Mouse (Mus musculus) heart, postnatal 14 days (tissue): ENCODE results near the gene Isl2. TPM values are rescaled to one million over a fixed set of nuclear protein-coding genes. Genes with fewer than 3 reads are reported as not detected.

ENCODE experiments used
- DNase-seq, 2 experiments: peaks; one replicate each; pipeline ENCODE4 v3.0.0; 2021 to 2022
- intact Hi-C: fragments of 180-260 bp; cut with DNase I; formaldehyde crosslinking; loops from one replicate; pipeline ENCODE4 v1.15.1; 2025
- long read RNA-seq, 2 experiments: library from polyadenylated mRNA; stranded (forward); transcript quantifications; one replicate each; pipeline ENCODE4 v2.0.0; 2021
- total RNA-seq, 2 experiments: library from RNA; stranded (reverse); gene quantifications; 2 replicates each; pipeline ENCODE4 v1.2.3; 2021

The Isl2 gene
- total RNA-seq, result under 1 TPM in 1 of 2 experiments, not detected in 1; 0.15 TPM
- long read RNA-seq, experiment 1, result 0 reads
- long read RNA-seq, experiment 2, result 0 reads

DNA sequence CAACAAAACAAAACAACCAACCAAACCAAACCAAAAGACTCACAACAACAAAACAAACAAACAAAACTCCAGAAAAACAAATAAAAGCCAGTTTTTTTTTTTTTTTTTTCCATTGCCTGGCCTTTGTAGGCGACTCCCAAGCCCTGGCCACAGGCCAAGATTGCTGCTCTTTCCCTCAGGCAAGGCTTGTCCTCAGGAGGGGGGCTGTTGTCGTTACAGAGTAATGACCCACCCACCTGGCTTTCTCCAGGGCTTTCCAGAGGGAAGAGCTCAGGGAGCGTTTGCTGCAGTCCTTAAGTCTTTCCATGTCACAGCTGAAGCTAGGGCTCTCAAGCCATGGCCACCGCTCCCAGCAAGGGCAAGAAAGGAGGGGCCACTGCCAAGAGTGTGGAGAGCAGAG lies at the start of gene Isl2:
Gene Isl2, plus strand, starts transcription at position 296 of the 400 bp plus-strand sequence.
- intact Hi-C loops, result loop anchor here (5.0 kb wide), 1 partner anchor 71 kb away; no protein-coding TSS in a partner anchor
- peak; percentile 17 to 20 for DNase-seq

DNA sequence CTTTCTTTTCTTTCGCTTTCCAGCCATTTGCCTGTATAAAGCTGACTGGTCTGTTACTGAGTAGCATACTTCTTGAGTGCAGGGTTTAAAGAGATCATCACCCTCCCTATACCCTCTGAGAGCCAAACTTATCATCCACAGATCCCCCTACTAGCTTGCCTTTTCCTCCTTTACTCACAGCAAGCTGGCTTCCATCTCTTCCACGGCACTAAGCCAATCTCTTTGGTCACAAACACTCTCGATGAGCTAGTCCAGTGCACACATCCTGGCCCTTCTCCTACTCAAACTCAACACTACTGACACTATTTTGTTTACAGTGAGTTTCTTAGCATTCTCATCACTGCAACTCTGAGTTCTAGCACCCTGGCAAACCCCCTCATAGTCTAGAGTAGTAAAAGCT lies 30.6 kb upstream of the Isl2 start:
- peak; percentile 49 to 74 for DNase-seq
- intact Hi-C loops, result no loop called here

DNA sequence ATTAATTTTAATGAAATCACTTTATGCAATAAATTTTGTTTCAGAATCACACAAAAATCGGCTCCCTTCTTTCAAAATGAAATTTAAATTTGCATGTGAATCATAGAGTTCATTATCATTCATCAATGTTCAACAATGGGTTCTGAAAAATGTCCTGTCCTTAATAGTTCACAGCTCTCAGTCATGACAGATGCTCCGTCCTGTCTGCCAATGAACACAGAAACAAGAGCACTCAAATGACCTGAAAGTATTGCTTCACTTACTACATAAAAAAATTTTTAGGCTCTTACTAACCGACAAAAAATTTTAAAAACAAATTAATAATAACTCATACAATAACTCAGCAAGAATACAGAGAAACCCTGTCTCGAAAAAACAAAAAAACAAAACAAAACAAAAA lies 29.8 kb upstream of the Isl2 start:
- intact Hi-C loops, result no loop called here
- DNase-seq, result no peak

DNA sequence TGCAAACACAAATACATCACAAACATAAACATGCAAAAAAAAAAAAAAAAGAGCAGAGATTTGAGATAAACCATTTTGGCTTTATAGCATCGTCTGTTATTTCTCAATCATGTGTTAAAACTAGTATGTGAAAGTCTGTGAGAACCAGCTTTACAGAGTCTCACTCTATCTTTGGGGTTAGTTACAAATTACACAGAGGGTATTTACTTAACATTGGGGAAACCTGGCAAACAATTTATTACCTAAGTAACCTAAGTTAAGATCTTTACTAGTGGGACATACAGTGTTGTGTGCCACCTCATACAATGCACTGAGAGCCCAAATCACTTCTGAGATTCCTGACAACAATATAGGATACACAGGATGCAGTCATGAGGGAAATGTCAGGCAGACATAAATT lies 28.7 kb upstream of the Isl2 start:
- no peak for DNase-seq
- intact Hi-C loops, result loop anchor here (5.0 kb wide), 1 partner anchor 38 kb away; no protein-coding TSS in a partner anchor

DNA sequence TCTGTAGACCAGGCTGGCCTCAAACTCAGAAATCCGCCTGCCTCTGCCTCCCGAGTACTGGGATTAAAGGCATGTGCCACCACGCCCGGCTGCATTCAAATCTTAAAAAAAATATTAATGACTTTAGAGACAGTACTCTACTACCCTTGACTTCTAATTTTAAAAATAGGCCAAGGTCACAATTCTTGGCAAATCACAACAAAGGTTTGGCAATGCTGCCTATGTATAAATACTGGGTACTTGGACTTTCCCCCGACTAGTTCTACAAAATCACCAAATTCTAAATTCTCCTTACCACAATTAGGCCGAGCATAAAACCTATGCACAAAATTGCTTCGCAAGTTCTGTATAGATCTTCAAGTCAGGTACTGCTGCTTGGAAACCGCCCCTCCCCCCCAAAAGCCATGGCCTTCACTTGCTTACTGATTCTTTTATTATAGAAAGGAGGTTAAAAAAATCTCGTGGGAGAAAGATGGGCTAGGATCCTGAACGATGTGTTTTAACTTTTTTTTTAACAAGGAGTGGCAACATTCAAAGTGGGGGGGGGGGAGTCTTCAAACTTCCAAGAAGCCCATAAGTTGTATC lies 27.7 kb upstream of the Isl2 start:
- DNase-seq, result peak in 1 of 2 experiments; percentile 23

DNA sequence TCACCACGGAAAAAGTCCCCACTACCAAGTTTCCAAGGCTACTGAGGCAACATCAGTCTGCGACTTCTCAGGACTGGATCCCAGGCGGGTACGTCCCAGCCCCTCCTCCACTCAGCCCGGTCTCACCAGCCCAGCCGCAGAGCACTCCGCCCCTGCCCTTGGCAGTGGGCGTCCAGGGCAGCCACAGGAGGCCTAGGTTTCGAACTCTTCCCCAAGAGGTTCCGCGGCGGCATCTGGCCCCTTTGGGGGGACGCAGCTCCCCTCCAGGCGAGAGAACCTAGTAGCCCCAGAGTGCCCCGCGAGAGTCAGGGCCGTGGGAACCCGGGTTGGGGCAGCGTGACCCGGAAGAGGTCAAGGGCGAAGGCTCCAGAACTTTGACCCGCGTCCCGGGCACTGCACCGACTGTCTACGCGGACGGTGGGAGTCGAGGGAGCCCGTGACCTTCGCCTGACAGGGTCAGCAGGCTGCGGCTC lies 26.9 kb upstream of the Isl2 start:
- DNase-seq, result peak in 1 of 2 experiments; percentile 66
- intact Hi-C loops, result loop anchor here (5.0 kb wide), 1 partner anchor 36 kb away; no protein-coding TSS in a partner anchor

More for the DNA sequence above, 27.7 kb upstream of the Isl2 start:
- intact Hi-C loops, result loop anchor here (5.0 kb wide), 1 partner anchor 37 kb away; no protein-coding TSS in a partner anchor

DNA sequence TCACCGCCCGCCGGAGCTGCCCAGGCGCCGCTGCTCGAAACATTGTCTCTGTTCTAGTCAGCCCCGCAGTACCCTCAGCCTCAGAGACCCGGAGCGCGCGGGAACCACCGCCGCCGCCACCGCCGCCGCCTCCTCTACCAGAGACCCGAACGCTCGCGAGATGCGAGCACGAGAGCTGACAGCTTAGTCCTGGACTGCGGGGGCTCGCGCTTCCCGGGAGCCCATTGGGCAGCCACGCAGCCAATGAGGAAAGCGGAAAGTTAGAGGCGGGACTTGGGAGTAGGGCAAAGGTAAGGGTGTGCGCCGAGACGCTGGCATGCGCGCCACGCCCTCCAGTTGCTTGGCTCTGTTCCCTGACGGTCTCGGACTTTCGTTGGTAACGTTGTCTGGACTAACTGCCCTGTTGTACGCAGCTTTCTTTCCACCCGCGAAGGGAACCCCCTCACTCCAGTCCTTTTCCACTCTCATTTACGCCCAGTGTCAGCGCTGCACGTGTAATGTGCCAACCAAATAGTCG lies 26.4 kb upstream of the Isl2 start, which contains the start of gene Etfa:
Gene Etfa, minus strand, starts transcription at position 217 of the 517 bp plus-strand sequence.
- DNase-seq, result peak; percentile 95 to 97
- intact Hi-C loops, result loop anchor here (5.0 kb wide), 1 partner anchor 35 kb away; no protein-coding TSS in a partner anchor

DNA sequence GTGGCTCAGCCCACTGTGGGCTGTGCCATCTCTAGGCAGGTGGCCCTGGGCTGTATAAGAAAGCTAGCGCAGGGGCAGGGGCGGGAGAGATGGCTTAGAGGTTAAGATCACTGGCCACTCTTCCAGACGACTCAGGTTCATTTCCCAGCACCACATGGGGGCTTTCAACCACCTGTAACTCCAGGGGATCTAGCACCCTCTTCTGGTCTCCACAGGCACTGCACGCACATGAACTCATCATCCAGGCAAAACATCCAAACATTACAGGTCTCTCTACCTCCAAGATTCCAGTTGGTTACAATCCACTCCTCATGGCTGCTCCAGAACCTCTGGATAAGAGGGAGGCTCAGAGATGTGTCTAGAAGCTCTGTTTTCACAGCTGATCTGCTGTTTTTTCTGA lies 12.8 kb upstream of the Isl2 start:
- intact Hi-C loops, result no loop called here
- DNase-seq, result no peak

DNA sequence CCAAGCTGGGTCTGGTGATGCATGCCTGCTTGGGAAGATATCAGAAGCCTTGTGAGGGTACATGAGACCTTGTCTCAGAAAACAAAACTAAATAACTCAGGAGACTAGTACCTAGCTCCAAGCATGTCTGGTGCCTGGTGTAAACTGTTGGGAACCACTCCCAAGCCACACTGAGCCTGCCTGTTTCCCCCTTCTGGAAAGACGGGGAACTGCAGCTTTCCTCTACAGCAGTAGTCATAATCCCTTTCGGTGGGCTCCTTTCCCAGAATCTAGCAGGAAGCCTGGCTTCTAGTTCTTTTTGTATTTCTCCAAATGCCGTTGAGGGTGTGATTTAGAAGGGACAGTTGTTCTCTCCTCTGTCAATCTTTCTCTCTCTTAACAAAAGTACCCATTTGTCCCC lies 2.6 kb upstream of the Isl2 start:
- intact Hi-C loops, result loop anchor here (2.0 to 5.0 kb wide), 2 partner anchors 69 to 107 kb away; no protein-coding TSS in a partner anchor
- DNase-seq, result peak; percentile 61 to 81

DNA sequence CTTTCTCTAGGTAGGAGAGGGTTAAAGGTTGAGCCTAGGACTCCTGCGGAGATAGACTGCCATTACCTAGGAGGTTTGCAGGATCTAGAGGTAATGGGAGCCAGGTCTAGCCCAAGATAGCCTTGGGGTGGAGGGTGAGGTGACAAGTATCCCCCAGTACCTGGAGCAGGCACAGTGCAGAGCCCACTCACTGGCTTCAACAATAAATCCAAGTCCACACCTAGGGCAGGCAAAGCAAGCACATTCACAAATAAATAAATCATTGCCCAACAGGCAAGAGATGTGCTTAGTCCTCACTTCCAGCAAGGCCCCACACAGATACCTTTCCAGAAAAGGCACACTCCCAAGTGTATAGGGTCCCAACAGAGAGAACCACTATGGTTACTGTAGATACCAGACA lies 534 bp downstream of the Isl2 start:
- no peak for DNase-seq
- intact Hi-C loops, result loop anchor here (1.0 to 5.0 kb wide), 2 partner anchors 9 to 72 kb away; no protein-coding TSS in a partner anchor

DNA sequence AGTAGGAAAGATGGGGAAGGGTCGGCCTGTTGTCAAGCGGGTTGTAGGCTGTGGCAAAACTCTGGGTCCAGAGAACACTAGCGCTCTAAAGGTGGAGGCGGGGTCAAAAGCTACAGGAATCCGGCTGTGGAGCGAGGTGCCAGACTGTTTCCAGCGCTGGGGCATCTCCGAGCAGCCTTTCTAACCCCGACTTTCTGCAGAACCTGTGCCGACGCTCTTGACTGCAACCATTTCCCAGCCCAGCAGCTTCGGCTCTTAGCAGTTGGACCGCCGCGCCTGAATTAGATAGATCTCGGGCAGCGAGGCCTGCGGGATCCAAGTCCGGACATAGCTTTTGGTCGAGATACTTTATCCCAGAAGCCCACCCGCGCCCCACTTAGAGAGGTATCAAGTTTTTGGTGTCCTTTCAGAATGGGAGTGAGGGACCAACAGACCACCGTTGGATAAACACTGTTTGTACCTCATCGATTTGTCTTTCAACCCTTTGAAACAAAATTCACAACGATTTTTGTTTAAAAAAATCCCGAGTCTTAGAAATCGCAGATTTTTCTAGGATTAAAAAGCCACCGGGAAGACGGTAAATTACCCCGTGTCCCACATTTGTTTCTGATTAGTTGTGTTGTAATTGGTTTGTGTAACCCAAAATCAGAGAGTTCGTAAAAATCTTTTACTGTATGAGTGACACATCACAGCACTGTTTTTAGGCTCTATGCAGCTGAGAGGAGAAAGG lies 1.4 kb downstream of the Isl2 start:
- intact Hi-C loops, result loop anchor here (1.0 to 10.0 kb wide), 3 partner anchors 8 to 205 kb away; no protein-coding TSS in a partner anchor
- DNase-seq, result peak in 1 of 2 experiments; percentile 21

DNA sequence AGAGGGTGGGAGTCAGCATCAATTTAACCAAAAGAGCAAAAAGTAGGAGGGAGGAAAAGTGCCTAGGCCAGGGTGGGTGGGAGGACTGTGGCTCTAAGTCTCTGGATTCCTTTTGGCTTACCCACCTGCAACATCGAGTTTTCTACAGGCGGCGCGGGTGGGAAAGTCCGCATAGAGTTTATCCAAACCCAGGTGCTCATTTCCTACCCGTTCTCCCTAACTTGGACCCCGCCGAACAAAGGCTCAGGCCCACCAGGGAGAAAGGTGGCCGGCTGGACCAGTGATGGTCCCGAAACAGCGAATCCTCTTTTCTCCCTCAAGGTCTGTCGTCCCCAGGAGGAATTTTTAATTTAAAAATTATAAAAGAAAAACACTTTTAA lies 1.9 kb downstream of the Isl2 start:
- intact Hi-C loops, result loop anchor here (10.0 kb wide), 1 partner anchor 206 kb away; no protein-coding TSS in a partner anchor
- DNase-seq, result peak in 1 of 2 experiments; percentile 11

DNA sequence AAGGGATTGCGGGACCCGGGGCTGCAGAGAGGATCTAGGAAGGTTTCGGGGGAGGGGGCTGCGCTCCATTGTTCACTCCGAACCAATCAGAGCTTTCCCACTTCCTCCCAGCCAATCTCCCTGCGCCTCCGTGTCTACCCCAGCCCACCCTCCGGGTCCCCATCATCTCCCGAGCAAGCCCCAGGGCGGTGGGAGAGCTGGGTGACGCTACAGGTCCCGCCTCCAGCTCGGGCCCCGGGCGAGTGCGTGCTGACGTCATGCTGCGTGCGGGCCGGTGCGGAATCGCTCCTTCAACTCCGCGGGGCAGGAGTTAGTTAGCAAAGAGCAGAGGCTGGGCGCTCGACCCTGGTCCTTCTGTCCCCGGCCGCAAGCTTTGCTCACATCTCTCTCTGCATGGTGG lies 2.4 kb downstream of the Isl2 start:
- intact Hi-C loops, result loop anchor here (10.0 kb wide), 1 partner anchor 206 kb away; no protein-coding TSS in a partner anchor
- DNase-seq, result peak; percentile 56 to 62

DNA sequence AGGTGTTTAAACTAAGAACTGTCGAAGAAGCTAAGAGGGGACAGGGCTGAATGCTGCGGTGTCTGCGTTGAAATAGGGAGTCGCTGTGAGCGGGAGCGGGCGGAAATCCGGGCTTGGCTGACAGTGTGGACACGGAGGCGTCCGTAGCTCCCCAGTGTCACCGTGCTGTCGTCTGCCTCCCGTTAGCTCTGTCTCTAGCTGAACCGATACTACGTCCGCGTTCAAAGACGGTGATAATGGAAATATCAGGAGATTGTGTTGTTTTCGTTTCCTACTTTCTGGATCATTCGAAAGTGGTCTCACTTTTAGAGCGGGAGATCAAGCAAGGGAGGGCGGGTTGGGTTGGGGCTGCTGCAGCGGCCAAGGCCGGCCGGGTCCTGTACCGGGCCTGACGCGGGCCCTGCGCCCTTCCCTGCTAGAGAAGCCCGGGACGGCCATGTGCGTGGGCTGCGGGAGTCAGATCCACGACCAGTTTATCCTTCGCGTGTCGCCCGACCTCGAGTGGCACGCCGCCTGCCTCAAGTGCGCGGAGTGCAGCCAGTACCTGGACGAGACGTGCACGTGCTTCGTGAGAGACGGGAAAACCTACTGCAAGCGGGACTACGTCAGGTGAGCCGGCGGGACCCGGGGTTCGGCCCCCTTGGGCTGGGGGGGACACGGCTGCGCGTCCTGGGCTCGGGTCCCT lies 3.4 kb downstream of the Isl2 start:
- peak; percentile 32 to 38 for DNase-seq
- intact Hi-C loops, result loop anchor here (10.0 kb wide), 1 partner anchor 207 kb away; no protein-coding TSS in a partner anchor

DNA sequence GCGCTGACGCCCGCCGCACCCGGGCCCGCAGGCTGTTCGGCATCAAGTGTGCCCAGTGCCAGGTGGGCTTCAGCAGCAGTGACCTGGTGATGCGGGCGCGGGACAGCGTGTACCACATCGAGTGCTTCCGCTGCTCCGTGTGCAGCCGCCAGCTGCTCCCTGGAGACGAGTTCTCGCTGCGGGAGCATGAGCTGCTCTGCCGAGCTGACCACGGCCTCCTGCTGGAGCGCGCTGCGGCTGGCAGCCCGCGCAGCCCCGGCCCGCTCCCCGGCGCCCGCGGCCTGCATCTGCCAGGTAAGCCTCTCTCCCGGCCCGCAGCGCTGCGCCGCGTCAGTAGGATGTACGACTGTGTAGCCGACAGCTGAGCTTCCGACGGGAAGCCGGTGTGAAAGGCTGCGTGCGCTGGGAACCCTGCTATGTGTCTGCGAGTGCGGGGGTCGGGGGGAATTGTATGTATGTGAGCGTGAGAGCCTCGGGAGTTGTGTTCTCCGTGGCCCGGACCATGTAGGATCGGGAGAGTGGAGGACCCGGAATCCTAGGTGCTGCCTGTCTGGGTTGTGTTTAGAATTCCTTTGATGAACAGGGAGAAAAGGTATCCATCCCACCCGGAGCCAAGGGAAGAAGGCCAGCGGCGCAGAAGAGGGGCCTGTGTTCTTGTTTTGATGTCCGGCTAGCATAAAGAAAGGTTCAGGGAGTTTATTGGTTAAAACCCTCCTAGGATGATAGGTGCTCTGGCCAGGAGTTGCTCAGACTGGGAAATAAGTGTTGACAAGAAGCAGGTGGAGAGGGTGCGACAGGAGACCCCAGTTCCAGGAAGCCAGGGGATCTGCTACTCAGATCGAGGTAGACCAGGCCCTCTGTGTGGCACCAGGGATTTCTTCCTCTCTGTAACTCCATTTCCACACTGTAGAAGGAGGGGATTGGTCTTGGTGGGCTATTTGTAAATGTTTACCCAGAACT lies 4.2 kb downstream of the Isl2 start:
- intact Hi-C loops, result loop anchor here (10.0 kb wide), 1 partner anchor 208 kb away; no protein-coding TSS in a partner anchor
- DNase-seq, result peak in 1 of 2 experiments; percentile 23

DNA sequence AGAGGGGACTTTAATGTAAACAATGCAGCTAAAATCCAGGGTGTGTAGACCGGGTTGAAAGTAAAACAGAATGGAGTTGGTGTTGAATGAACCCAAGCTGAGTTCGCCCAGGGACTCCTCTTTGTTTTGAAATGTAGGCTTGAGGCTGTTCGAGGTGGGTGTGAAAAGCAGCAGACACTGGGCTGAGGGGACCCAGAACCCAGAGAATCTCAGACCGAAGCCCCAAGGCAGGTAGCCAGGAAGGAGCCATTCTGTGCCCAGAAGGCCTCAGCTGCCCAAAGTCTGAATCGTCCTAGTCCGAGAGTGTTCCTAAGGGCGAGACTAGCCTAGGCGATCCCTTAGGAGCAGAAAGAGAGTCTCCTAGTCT lies 4.8 kb downstream of the Isl2 start:
- intact Hi-C loops, result loop anchor here (10.0 kb wide), 1 partner anchor 209 kb away; no protein-coding TSS in a partner anchor

DNA sequence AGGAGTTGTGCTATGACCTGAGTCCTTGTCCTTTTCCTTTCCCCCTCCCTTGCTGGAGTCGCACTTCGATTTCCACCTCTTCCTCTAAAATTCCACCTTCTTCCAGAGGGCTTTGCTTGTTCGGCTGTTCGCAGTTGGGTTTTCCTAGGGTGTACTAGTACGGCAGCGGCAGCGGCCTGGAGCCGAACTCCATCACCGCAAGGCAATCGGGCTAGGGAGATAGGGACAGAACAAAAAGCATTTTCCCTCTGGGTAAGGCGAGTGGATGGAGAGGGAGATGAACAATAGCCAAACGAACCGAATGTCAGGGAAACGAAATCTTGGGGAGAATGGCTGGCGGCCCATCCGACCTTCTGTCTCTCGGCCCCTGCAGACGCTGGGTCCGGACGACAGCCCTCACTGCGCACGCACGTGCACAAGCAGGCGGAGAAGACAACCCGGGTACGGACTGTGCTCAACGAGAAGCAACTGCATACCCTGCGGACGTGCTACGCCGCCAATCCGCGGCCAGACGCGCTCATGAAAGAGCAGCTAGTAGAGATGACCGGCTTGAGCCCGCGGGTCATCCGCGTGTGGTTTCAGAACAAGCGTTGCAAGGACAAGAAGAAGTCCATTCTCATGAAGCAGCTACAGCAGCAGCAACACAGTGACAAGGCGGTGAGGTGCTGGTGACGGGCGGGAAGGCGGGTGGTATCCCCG lies 5.4 kb downstream of the Isl2 start:
- DNase-seq, result peak; percentile 38 to 47
- intact Hi-C loops, result loop anchor here (10.0 kb wide), 1 partner anchor 209 kb away; no protein-coding TSS in a partner anchor

More for the DNA sequence above, 4.8 kb downstream of the Isl2 start:
- DNase-seq, result peak in 1 of 2 experiments; percentile 12
